Mouse (Mus musculus) liver, embryonic 14.5 days (tissue): Measurements from ENCODE around the gene Crhr2.

ENCODE experiments used
- CTCF ChIP-seq: IDR thresholded peaks from 2 replicates; pipeline ENCODE4 v1.5.1; 2016; ENCODE audit warnings: antibody characterized with exemption, low read depth, control low read depth
- EP300 ChIP-seq: IDR thresholded peaks from 2 replicates; pipeline ENCODE4 v1.6.1; 2016; ENCODE audit warnings: antibody characterized with exemption, low read depth

- TF ChIP-seq CTCF = no peak
- TF ChIP-seq EP300 = no peak
Observed at GRCm38 (mm10) chr6:55117325-55118109, 15.3 kb downstream of the Crhr2 start.
